Mouse (Mus musculus): Measurements from ENCODE around the gene Ghitm.

DNA sequence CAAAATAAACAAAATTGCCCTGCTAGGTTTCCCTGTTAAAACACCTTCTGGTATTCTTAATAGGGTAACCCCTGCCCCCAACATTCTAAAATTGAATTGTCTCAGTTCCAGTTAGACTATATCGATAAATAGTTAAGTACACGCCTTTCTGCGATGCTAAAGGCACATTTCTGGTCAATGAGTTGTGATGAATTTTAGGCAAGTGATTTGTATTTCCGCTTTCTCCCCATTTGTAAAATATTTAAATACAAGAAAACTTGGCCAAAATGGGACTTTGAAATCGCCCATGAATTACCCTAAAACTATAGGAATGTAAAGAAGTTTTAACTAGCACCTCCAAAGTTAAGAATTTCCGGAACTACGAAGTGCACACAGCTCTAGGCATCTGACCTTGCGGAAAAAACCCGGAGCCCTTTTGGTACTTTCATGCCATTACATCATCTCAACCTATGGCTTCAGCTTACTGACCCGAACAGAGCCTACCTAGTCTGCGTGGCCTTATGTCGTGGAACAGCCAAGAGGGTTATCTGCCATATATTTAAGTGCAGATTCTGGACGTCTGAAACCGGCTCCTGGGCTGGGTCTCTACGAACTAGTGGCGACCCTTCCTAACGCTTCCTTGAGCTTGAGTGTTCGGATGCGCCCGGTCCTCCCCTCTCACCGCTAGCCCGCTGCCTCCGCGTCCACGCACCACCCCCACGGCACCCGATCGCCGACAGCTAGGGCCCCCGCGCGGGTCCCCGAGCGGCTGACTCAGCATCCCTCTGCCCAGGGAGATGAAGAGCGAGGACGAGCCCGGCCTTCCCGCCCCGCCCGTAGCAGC, 557 bp downstream of the Ghitm start:
- TF ChIP-seq CTCF (IDR thresholded peaks at IDR 0.05; ENCODE audit: borderline replicate concordance, extremely low read depth, insufficient read depth, insufficient read length) (no peak), POLR2A (IDR thresholded peaks at IDR 0.05; ENCODE audit: borderline replicate concordance, extremely low read depth, insufficient read depth, insufficient read length, poor library complexity, severe bottlenecking) (no peak)
